Mouse (Mus musculus) E14TG2a.4 (cell line): ENCODE measurements around the gene Cpsf4l.

Experiments used
- CTCF ChIP-seq: conservative IDR thresholded peaks from 2 replicates; pipeline ENCODE4 v1.5.1; 2014; ENCODE audit warnings: low read length
- NANOG ChIP-seq: IDR thresholded peaks from 2 replicates; pipeline ENCODE4 v1.6.1; 2014; ENCODE audit warnings: borderline replicate concordance, low read length, mixed read lengths
- POU5F1 ChIP-seq: IDR thresholded peaks from 2 replicates; pipeline ENCODE4 v1.6.1; 2014; ENCODE audit warnings: low read length, borderline replicate concordance

GRCm38 (mm10) chr11:113674595-113674994 is 35.2 kb downstream of the Cpsf4l start:
- TF ChIP-seq CTCF = no peak
- no peak for TF ChIP-seq NANOG
- TF ChIP-seq POU5F1 = no peak
